Mouse (Mus musculus): Measurements from ENCODE around the gene Zranb1.

Zranb1 gene

GRCm38 (mm10) chr7:132977981-132978380 is 47.0 kb downstream of the Zranb1 start:
- ChIA-PET POLR2A (interaction anchor here in 1 of 4 experiments (0.7 kb wide), 1 partner anchor 715 kb away, joined by 4 read pairs; no protein-coding TSS in a partner anchor), CTCF (no interaction called here)

GRCm38 (mm10) chr7:132982639-132983038 is 51.7 kb downstream of the Zranb1 start:
- ChIA-PET CTCF (interaction anchor here in 3 of 4 experiments (0.6 to 1.6 kb wide), 6 partner anchors 9 to 424 kb away, joined by 3 to 4 read pairs (median 3); no protein-coding TSS in a partner anchor), POLR2A (interaction anchor here in 2 of 4 experiments (0.7 to 2.7 kb wide), 9 partner anchors 7 to 47 kb away, joined by 3 to 7 read pairs (median 3); no protein-coding TSS in a partner anchor)

- ChIA-PET CTCF (interaction anchor here in 3 of 4 experiments (0.5 to 0.7 kb wide), 5 partner anchors 14 to 450 kb away, joined by 3 to 8 read pairs (median 5); no protein-coding TSS in a partner anchor), POLR2A (interaction anchor here (0.6 to 2.2 kb wide), 12 partner anchors 8 to 647 kb away, joined by 3 to 8 read pairs (median 3); partner anchors contain the start of gene Edrf1 (in 1 of the 4))
Measured at GRCm38 (mm10) chr7:132989839-132990238, 58.9 kb downstream of the Zranb1 start.

- CTCF ChIA-PET, result interaction anchor here in 3 of 4 experiments (0.7 to 2.0 kb wide), 5 partner anchors 8 to 16 kb away, joined by 3 to 4 read pairs (median 3); no protein-coding TSS in a partner anchor
Measured at GRCm38 (mm10) chr7:132991240-132991900, 60.4 kb downstream of the Zranb1 start.

GRCm38 (mm10) chr7:132992967-132993615 is 62.1 kb downstream of the Zranb1 start:
- ChIA-PET CTCF (interaction anchor here in 2 of 4 experiments (0.6 to 1.5 kb wide), 7 partner anchors 8 to 182 kb away, joined by 3 to 4 read pairs (median 3); no protein-coding TSS in a partner anchor), POLR2A (interaction anchor here in 2 of 4 experiments (0.6 to 6.0 kb wide), 4 partner anchors 10 to 753 kb away, joined by 3 to 49 read pairs (median 4); no protein-coding TSS in a partner anchor)

More at GRCm38 (mm10) chr7:132991240-132991900, 60.4 kb downstream of the Zranb1 start:
- POLR2A ChIA-PET, result interaction anchor here (0.7 to 1.5 kb wide), 15 partner anchors 8 to 646 kb away, joined by 3 to 6 read pairs (median 3); partner anchors contain the start of genes Edrf1 (in 1 of the 4) and Zranb1 (in 1 of the 4)

- CTCF ChIA-PET, result interaction anchor here in 2 of 4 experiments (0.8 to 4.2 kb wide), 8 partner anchors 7 to 122 kb away, joined by 3 to 14 read pairs (median 3); no protein-coding TSS in a partner anchor
- POLR2A ChIA-PET, result interaction anchor here in 2 of 4 experiments (0.6 to 6.0 kb wide), 8 partner anchors 9 to 645 kb away, joined by 3 to 49 read pairs (median 4); no protein-coding TSS in a partner anchor
Measured at GRCm38 (mm10) chr7:132994120-132994519, 63.2 kb downstream of the Zranb1 start.

GRCm38 (mm10) chr7:132994628-132995191 is 63.8 kb downstream of the Zranb1 start:
- POLR2A ChIA-PET, result interaction anchor here in 2 of 4 experiments (0.6 to 6.0 kb wide), 9 partner anchors 9 to 228 kb away, joined by 4 to 49 read pairs (median 5); no protein-coding TSS in a partner anchor
- CTCF ChIA-PET, result interaction anchor here in 2 of 4 experiments (0.5 to 4.2 kb wide), 6 partner anchors 8 to 642 kb away, joined by 3 to 14 read pairs (median 4); no protein-coding TSS in a partner anchor

- ChIA-PET CTCF (interaction anchor here (0.6 to 4.2 kb wide), 7 partner anchors 8 to 49 kb away, joined by 3 to 14 read pairs (median 4); no protein-coding TSS in a partner anchor), POLR2A (interaction anchor here in 2 of 4 experiments (0.9 to 6.0 kb wide), 7 partner anchors 10 to 66 kb away, joined by 3 to 49 read pairs (median 4); partner anchors contain the start of gene Zranb1 (in 1 of the 2))
Measured at GRCm38 (mm10) chr7:132996391-132996790, 65.4 kb downstream of the Zranb1 start.

GRCm38 (mm10) chr7:132998639-132999038 is 67.7 kb downstream of the Zranb1 start:
- CTCF ChIA-PET, result interaction anchor here in 2 of 4 experiments (0.7 to 1.1 kb wide), 2 partner anchors 54 to 142 kb away, joined by 3 to 4 read pairs; no protein-coding TSS in a partner anchor
- POLR2A ChIA-PET, result interaction anchor here in 2 of 4 experiments (0.8 to 6.0 kb wide), 4 partner anchors 8 to 115 kb away, joined by 3 to 49 read pairs (median 4); no protein-coding TSS in a partner anchor

- ChIA-PET CTCF (interaction anchor here in 1 of 4 experiments (1.0 kb wide), 1 partner anchor 9 kb away, joined by 3 read pairs; no protein-coding TSS in a partner anchor), POLR2A (interaction anchor here in 2 of 4 experiments (0.8 to 2.4 kb wide), 5 partner anchors 9 to 61 kb away, joined by 3 to 6 read pairs (median 3); no protein-coding TSS in a partner anchor)
Measured at GRCm38 (mm10) chr7:132999061-132999460, 68.1 kb downstream of the Zranb1 start.

GRCm38 (mm10) chr7:133001388-133001787 is 70.4 kb downstream of the Zranb1 start:
- CTCF ChIA-PET, result no interaction called here
- POLR2A ChIA-PET, result interaction anchor here in 2 of 4 experiments (0.5 to 2.4 kb wide), 2 partner anchors 18 to 460 kb away, joined by 5 to 6 read pairs; no protein-coding TSS in a partner anchor

- POLR2A ChIA-PET, result interaction anchor here in 2 of 4 experiments (1.6 to 8.0 kb wide), 2 partner anchors 7 to 39 kb away, joined by 4 to 49 read pairs; no protein-coding TSS in a partner anchor
- CTCF ChIA-PET, result interaction anchor here in 2 of 4 experiments (0.7 to 1.7 kb wide), 4 partner anchors 39 to 179 kb away, joined by 3 to 5 read pairs (median 4); partner anchors contain the start of gene Abraxas2 (in 1 of the 2)
Measured at GRCm38 (mm10) chr7:133002271-133002670, 71.3 kb downstream of the Zranb1 start.

- ChIA-PET POLR2A (interaction anchor here in 2 of 4 experiments (0.6 to 8.0 kb wide), 19 partner anchors 8 to 728 kb away, joined by 3 to 49 read pairs (median 4); partner anchors contain the start of gene Edrf1 (in 1 of the 2)), CTCF (interaction anchor here in 3 of 4 experiments (0.6 to 3.2 kb wide), 20 partner anchors 8 to 670 kb away, joined by 3 to 11 read pairs (median 3); no protein-coding TSS in a partner anchor)
Measured at GRCm38 (mm10) chr7:133003421-133003820, 72.5 kb downstream of the Zranb1 start.

GRCm38 (mm10) chr7:133005772-133006171 is 74.8 kb downstream of the Zranb1 start:
- CTCF ChIA-PET, result interaction anchor here in 3 of 4 experiments (0.5 to 3.2 kb wide), 9 partner anchors 8 to 109 kb away, joined by 3 to 11 read pairs (median 4); no protein-coding TSS in a partner anchor

GRCm38 (mm10) chr7:133007343-133007742 is 76.4 kb downstream of the Zranb1 start:
- CTCF ChIA-PET, result interaction anchor here in 3 of 4 experiments (0.7 to 1.7 kb wide), 5 partner anchors 16 to 174 kb away, joined by 3 to 4 read pairs (median 3); no protein-coding TSS in a partner anchor
- POLR2A ChIA-PET, result interaction anchor here in 3 of 4 experiments (0.5 to 8.0 kb wide), 19 partner anchors 9 to 432 kb away, joined by 3 to 49 read pairs (median 4); no protein-coding TSS in a partner anchor

More at GRCm38 (mm10) chr7:133005772-133006171, 74.8 kb downstream of the Zranb1 start:
- POLR2A ChIA-PET, result interaction anchor here in 3 of 4 experiments (0.5 to 8.0 kb wide), 33 partner anchors 9 to 1551 kb away, joined by 3 to 49 read pairs (median 4); partner anchors contain the start of genes Ctbp2 (in 2 of the 3), Fgfr2 (in 2 of the 3), Abraxas2 (in 1 of the 3) and Edrf1 (in 1 of the 3)

- ChIA-PET CTCF (interaction anchor here in 2 of 4 experiments (0.5 to 0.9 kb wide), 2 partner anchors 9 to 88 kb away, joined by 3 read pairs; no protein-coding TSS in a partner anchor), POLR2A (interaction anchor here in 2 of 4 experiments (0.7 to 8.0 kb wide), 9 partner anchors 12 to 751 kb away, joined by 3 to 49 read pairs (median 4); no protein-coding TSS in a partner anchor)
Measured at GRCm38 (mm10) chr7:133008663-133009062, 77.7 kb downstream of the Zranb1 start.

All from embryonic stem cell, embryonic (primary cell).